Mouse (Mus musculus) C2C12 (cell line): ENCODE measurements around the gene Nmd3.

ENCODE experiments used
- CTCF ChIP-seq: IDR thresholded peaks from one replicate; pipeline ENCODE4 v1.5.1; 2011; ENCODE audit not compliant: control insufficient read depth, insufficient read depth, insufficient read length
- MAX ChIP-seq: IDR thresholded peaks from one replicate; pipeline ENCODE4 v1.6.1; 2011; ENCODE audit warnings: mild to moderate bottlenecking, control low read depth
- MYOD1 ChIP-seq: IDR thresholded peaks from one replicate; pipeline ENCODE4 v1.6.1; 2011; ENCODE audit warnings: low read depth; ENCODE audit not compliant: control insufficient read depth, insufficient read length

GRCm38 (mm10) chr3:69723161-69723560 lies 1.4 kb downstream of the Nmd3 start:
- TF ChIP-seq CTCF (no peak), MAX (no peak), MYOD1 (no peak)
